Mouse (Mus musculus): ENCODE data around the gene Gal3st1.

GRCm38 (mm10) chr11:4027561-4028334 is 44.3 kb downstream of the Gal3st1 start:
- no peak for TF ChIP-seq CTCF (IDR thresholded peaks at IDR 0.05; ENCODE audit: borderline replicate concordance, insufficient read depth, low read depth, low read length)
- no peak for TF ChIP-seq POLR2A (IDR thresholded peaks at IDR 0.05; ENCODE audit: borderline replicate concordance, insufficient read depth, low read length)

Data from cerebellum, adult 2 months (tissue).